Mouse (Mus musculus): Measurements from ENCODE around the gene Lca5.

The Lca5 gene

GRCm38 (mm10) chr9:83395456-83395855 lies 45.5 kb downstream of the Lca5 start:
- no peak for ATAC-seq (ENCODE audit: insufficient number of reproducible peaks, low FRiP score, low TSS enrichment)

GRCm38 (mm10) chr9:83391996-83392395 lies 48.9 kb downstream of the Lca5 start:
- no peak for ATAC-seq (ENCODE audit: insufficient number of reproducible peaks, low FRiP score, low TSS enrichment)

GRCm38 (mm10) chr9:83389570-83389969 lies 51.4 kb downstream of the Lca5 start:
- ATAC-seq (ENCODE audit: insufficient number of reproducible peaks, low FRiP score, low TSS enrichment), result no peak

GRCm38 (mm10) chr9:83386264-83386855 lies 54.6 kb downstream of the Lca5 start:
- ATAC-seq (ENCODE audit: insufficient number of reproducible peaks, low FRiP score, low TSS enrichment), result no peak

- no peak for ATAC-seq (ENCODE audit: insufficient number of reproducible peaks, low FRiP score, low TSS enrichment)
Observed at GRCm38 (mm10) chr9:83385301-83385700, 55.6 kb downstream of the Lca5 start.

- no peak for ATAC-seq (ENCODE audit: insufficient number of reproducible peaks, low FRiP score, low TSS enrichment)
Observed at GRCm38 (mm10) chr9:83383235-83383634, 57.7 kb downstream of the Lca5 start.

- ATAC-seq (ENCODE audit: insufficient number of reproducible peaks, low FRiP score, low TSS enrichment), result no peak
Observed at GRCm38 (mm10) chr9:83382775-83383174, 58.2 kb downstream of the Lca5 start.

- ATAC-seq (ENCODE audit: insufficient number of reproducible peaks, low FRiP score, low TSS enrichment), result no peak
Observed at GRCm38 (mm10) chr9:83381317-83381716, 59.6 kb downstream of the Lca5 start.

GRCm38 (mm10) chr9:83379661-83380060 lies 61.3 kb downstream of the Lca5 start:
- no peak for ATAC-seq (ENCODE audit: insufficient number of reproducible peaks, low FRiP score, low TSS enrichment)

GRCm38 (mm10) chr9:83377132-83377531 lies 63.8 kb downstream of the Lca5 start:
- no peak for ATAC-seq (ENCODE audit: insufficient number of reproducible peaks, low FRiP score, low TSS enrichment)

- ATAC-seq (ENCODE audit: insufficient number of reproducible peaks, low FRiP score, low TSS enrichment), result no peak
Observed at GRCm38 (mm10) chr9:83375522-83376176, 65.3 kb downstream of the Lca5 start.

- ATAC-seq (ENCODE audit: insufficient number of reproducible peaks, low FRiP score, low TSS enrichment), result no peak
Observed at GRCm38 (mm10) chr9:83370907-83371306, 70.0 kb downstream of the Lca5 start.

GRCm38 (mm10) chr9:83368234-83368633 lies 72.7 kb downstream of the Lca5 start:
- ATAC-seq (ENCODE audit: insufficient number of reproducible peaks, low FRiP score, low TSS enrichment), result no peak

GRCm38 (mm10) chr9:83355802-83356201 lies 85.1 kb downstream of the Lca5 start:
- no peak for ATAC-seq (ENCODE audit: insufficient number of reproducible peaks, low FRiP score, low TSS enrichment)

GRCm38 (mm10) chr9:83353316-83353715 lies 87.6 kb downstream of the Lca5 start:
- no peak for ATAC-seq (ENCODE audit: insufficient number of reproducible peaks, low FRiP score, low TSS enrichment)

- no peak for ATAC-seq (ENCODE audit: insufficient number of reproducible peaks, low FRiP score, low TSS enrichment)
Observed at GRCm38 (mm10) chr9:83351171-83351570, 89.8 kb downstream of the Lca5 start.

- no peak for ATAC-seq (ENCODE audit: insufficient number of reproducible peaks, low FRiP score, low TSS enrichment)
Observed at GRCm38 (mm10) chr9:83350613-83351012, 90.3 kb downstream of the Lca5 start.

- no peak for ATAC-seq (ENCODE audit: insufficient number of reproducible peaks, low FRiP score, low TSS enrichment)
Observed at GRCm38 (mm10) chr9:83349905-83350304, 91.0 kb downstream of the Lca5 start.

GRCm38 (mm10) chr9:83349504-83349903 lies 91.4 kb downstream of the Lca5 start:
- no peak for ATAC-seq (ENCODE audit: insufficient number of reproducible peaks, low FRiP score, low TSS enrichment)

- ATAC-seq (ENCODE audit: insufficient number of reproducible peaks, low FRiP score, low TSS enrichment), result no peak
Observed at GRCm38 (mm10) chr9:83347521-83347920, 93.4 kb downstream of the Lca5 start.

GRCm38 (mm10) chr9:83342491-83343370 lies 98.2 kb downstream of the Lca5 start:
- ATAC-seq (ENCODE audit: insufficient number of reproducible peaks, low FRiP score, low TSS enrichment), result no peak

Data from cerebellum, adult (tissue).